Mouse (Mus musculus): ENCODE measurements around the gene Psg20. TPM values are rescaled to one million over a fixed set of nuclear protein-coding genes. Genes with fewer than 3 reads are reported as not detected.
"Not testable (repeated sequence)": the region's sequence is repeated elsewhere in the genome, so short reads cannot be mapped to it uniquely, and the experiment has no call there.

Psg20 gene
- polyA plus RNA-seq, 2 experiments: not detected

- H3K27me3 ChIP-seq (ENCODE audit: control insufficient read depth, insufficient read depth, low read length): no peaks in the 10 kb centered on the region
- H3K36me3 ChIP-seq (ENCODE audit: control insufficient read depth, insufficient read depth, low read length): no peaks in the 10 kb centered on the region
- 41% methylated on average over 2 of the region's 2 CpGs for WGBS
- no peak within 1 kb of the TSS for H3K9ac ChIP-seq (ENCODE audit: low read depth, low read length, severe bottlenecking)
- H3K4me3 ChIP-seq (replicated peaks; ENCODE audit: low read length): no peak within 1 kb of the TSS
- no peaks in the 10 kb centered on the region for H3K4me1 ChIP-seq (ENCODE audit: control insufficient read depth, insufficient read depth, low read length)
- no peaks in the 10 kb centered on the region for H3K9me3 ChIP-seq (ENCODE audit: control insufficient read depth, low read length)
- ATAC-seq (ENCODE audit: low FRiP score, low read depth) (no peak), DNase-seq (ENCODE audit: low spot score) (no peak)
- no peak within 1 kb of the TSS for H3K4me2 ChIP-seq (replicated peaks; ENCODE audit: low read depth, low read length, severe bottlenecking)
- H3K27ac ChIP-seq (replicated peaks; ENCODE audit: low read depth, low read length): no peak within 1 kb of the TSS
- TF ChIP-seq POLR2A (IDR thresholded peaks at IDR 0.05; ENCODE audit: borderline replicate concordance, extremely low read depth, insufficient read depth, insufficient read length): no peak
Measured at GRCm38 (mm10) chr7:18717790-18718189, 31.8 kb upstream of the Psg20 start, which contains the start of gene Psg22. TSS of gene Psg22 (plus strand) at chr7:18718090.

- Histone ChIP-seq H3K4me2 (replicated peaks; ENCODE audit: low read depth, low read length, severe bottlenecking) (no peak overlapping the region), H3K4me1 (ENCODE audit: control insufficient read depth, insufficient read depth, low read length) (no peaks in the 10 kb centered on the region), H3K27ac (replicated peaks; ENCODE audit: low read depth, low read length) (no peak overlapping the region), H3K9me3 (ENCODE audit: control insufficient read depth, low read length) (no peaks in the 10 kb centered on the region), H3K9ac (ENCODE audit: low read depth, low read length, severe bottlenecking) (no peak overlapping the region), H3K36me3 (ENCODE audit: control insufficient read depth, insufficient read depth, low read length) (no peaks in the 10 kb centered on the region), H3K27me3 (ENCODE audit: control insufficient read depth, insufficient read depth, low read length) (no peaks in the 10 kb centered on the region), H3K4me3 (replicated peaks; ENCODE audit: low read length) (no peak overlapping the region)
- DNase-seq (ENCODE audit: low spot score): no peak
- WGBS: 89% methylated on average over 4 of the region's 4 CpGs
- no peak for ATAC-seq (ENCODE audit: low FRiP score, low read depth)
- TF ChIP-seq POLR2A (IDR thresholded peaks at IDR 0.05; ENCODE audit: borderline replicate concordance, extremely low read depth, insufficient read depth, insufficient read length): no peak
Measured at GRCm38 (mm10) chr7:18715546-18715945, 29.6 kb upstream of the Psg20 start.

DNA sequence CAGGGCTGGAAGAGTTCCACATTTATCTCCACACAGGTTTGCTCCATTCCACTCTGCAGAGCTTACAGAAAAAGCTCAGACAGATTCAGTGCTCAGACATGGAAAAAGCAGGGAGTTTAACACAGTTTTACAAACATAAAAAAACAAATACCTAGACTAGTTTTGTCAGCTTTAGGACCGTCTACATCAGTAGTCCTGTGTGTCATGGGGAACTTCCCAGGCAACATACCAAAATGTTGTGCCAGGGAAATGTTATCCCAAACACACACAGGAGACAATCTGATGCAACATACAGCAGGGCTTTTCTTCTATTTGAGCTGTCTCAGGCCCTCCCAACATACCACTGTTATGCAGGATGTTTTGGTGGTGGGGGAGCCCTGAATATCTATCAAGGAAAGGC lies 24.9 kb upstream of the Psg20 start:
- Histone ChIP-seq H3K27ac (replicated peaks; ENCODE audit: low read depth, low read length) (no peak overlapping the region), H3K9me3 (ENCODE audit: control insufficient read depth, low read length) (no peaks in the 10 kb centered on the region), H3K27me3 (ENCODE audit: control insufficient read depth, insufficient read depth, low read length) (no peaks in the 10 kb centered on the region), H3K4me2 (replicated peaks; ENCODE audit: low read depth, low read length, severe bottlenecking) (no peak overlapping the region), H3K4me1 (ENCODE audit: control insufficient read depth, insufficient read depth, low read length) (no peaks in the 10 kb centered on the region), H3K9ac (ENCODE audit: low read depth, low read length, severe bottlenecking) (no peak overlapping the region), H3K36me3 (ENCODE audit: control insufficient read depth, insufficient read depth, low read length) (no peaks in the 10 kb centered on the region), H3K4me3 (replicated peaks; ENCODE audit: low read length) (no peak overlapping the region)
- ATAC-seq (ENCODE audit: low FRiP score, low read depth) (no peak), DNase-seq (ENCODE audit: low spot score) (no peak)
- 59% methylated on average over 1 of the region's 1 CpGs for WGBS
- no peak for TF ChIP-seq POLR2A (IDR thresholded peaks at IDR 0.05; ENCODE audit: borderline replicate concordance, extremely low read depth, insufficient read depth, insufficient read length)

DNA sequence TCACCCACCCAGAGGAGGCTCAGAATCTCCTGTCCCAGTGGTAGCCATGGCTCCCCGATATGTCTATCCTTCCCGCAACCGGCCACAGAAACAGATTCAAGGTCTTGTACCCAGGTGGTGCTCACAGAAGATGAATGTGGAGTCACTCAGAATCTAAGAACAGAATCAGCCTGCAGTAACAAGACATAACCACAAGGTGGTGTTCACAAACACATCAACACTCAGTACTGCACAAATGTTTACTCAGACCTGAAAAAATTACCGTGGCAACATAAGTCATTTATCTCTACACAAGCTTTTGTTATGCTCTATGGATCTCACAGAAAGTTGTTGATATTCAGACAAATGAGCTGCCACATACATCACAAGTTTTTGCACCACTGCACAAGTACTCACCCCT lies 24.3 kb upstream of the Psg20 start:
- H3K4me2 ChIP-seq (replicated peaks; ENCODE audit: low read depth, low read length, severe bottlenecking); H3K9me3 ChIP-seq (ENCODE audit: control insufficient read depth, low read length); DNase-seq (ENCODE audit: low spot score); H3K27ac ChIP-seq (replicated peaks; ENCODE audit: low read depth, low read length); ATAC-seq (ENCODE audit: low FRiP score, low read depth); H3K4me3 ChIP-seq (replicated peaks; ENCODE audit: low read length); H3K4me1 ChIP-seq (ENCODE audit: control insufficient read depth, insufficient read depth, low read length); H3K9ac ChIP-seq (ENCODE audit: low read depth, low read length, severe bottlenecking); H3K27me3 ChIP-seq (ENCODE audit: control insufficient read depth, insufficient read depth, low read length); H3K36me3 ChIP-seq (ENCODE audit: control insufficient read depth, insufficient read depth, low read length): not testable (repeated sequence)
- WGBS: 74% methylated on average over 4 of the region's 4 CpGs

- no peak overlapping the region for H3K27ac ChIP-seq (replicated peaks; ENCODE audit: low read depth, low read length)
- no peak overlapping the region for H3K9ac ChIP-seq (ENCODE audit: low read depth, low read length, severe bottlenecking)
- ATAC-seq (ENCODE audit: low FRiP score, low read depth): no peak
- no peaks in the 10 kb centered on the region for H3K4me1 ChIP-seq (ENCODE audit: control insufficient read depth, insufficient read depth, low read length)
- no peak for TF ChIP-seq POLR2A (IDR thresholded peaks at IDR 0.05; ENCODE audit: borderline replicate concordance, extremely low read depth, insufficient read depth, insufficient read length)
- H3K4me3 ChIP-seq (replicated peaks; ENCODE audit: low read length): no peak overlapping the region
- no peaks in the 10 kb centered on the region for H3K27me3 ChIP-seq (ENCODE audit: control insufficient read depth, insufficient read depth, low read length)
- H3K9me3 ChIP-seq (ENCODE audit: control insufficient read depth, low read length): no peaks in the 10 kb centered on the region
- H3K4me2 ChIP-seq (replicated peaks; ENCODE audit: low read depth, low read length, severe bottlenecking): no peak overlapping the region
- H3K36me3 ChIP-seq (ENCODE audit: control insufficient read depth, insufficient read depth, low read length): no peaks in the 10 kb centered on the region
- DNase-seq (ENCODE audit: low spot score): no peak
Measured at GRCm38 (mm10) chr7:18685586-18685985, 399 bp downstream of the Psg20 start.

- H3K9ac ChIP-seq (ENCODE audit: low read depth, low read length, severe bottlenecking): no peak overlapping the region
- ATAC-seq (ENCODE audit: low FRiP score, low read depth) (no peak), DNase-seq (ENCODE audit: low spot score) (peak; percentile 8)
- no peak overlapping the region for H3K4me3 ChIP-seq (replicated peaks; ENCODE audit: low read length)
- TF ChIP-seq POLR2A (IDR thresholded peaks at IDR 0.05; ENCODE audit: borderline replicate concordance, extremely low read depth, insufficient read depth, insufficient read length): no peak
- H3K27me3 ChIP-seq (ENCODE audit: control insufficient read depth, insufficient read depth, low read length): no peaks in the 10 kb centered on the region
- no peaks in the 10 kb centered on the region for H3K36me3 ChIP-seq (ENCODE audit: control insufficient read depth, insufficient read depth, low read length)
- no peaks in the 10 kb centered on the region for H3K9me3 ChIP-seq (ENCODE audit: control insufficient read depth, low read length)
- WGBS: 46% methylated on average over 2 of the region's 2 CpGs
- no peak overlapping the region for H3K4me2 ChIP-seq (replicated peaks; ENCODE audit: low read depth, low read length, severe bottlenecking)
- no peak overlapping the region for H3K27ac ChIP-seq (replicated peaks; ENCODE audit: low read depth, low read length)
- no peaks in the 10 kb centered on the region for H3K4me1 ChIP-seq (ENCODE audit: control insufficient read depth, insufficient read depth, low read length)
Measured at GRCm38 (mm10) chr7:18679772-18680171, 6.2 kb downstream of the Psg20 start.

GRCm38 (mm10) chr7:18656625-18657024 lies 29.4 kb downstream of the Psg20 start, which contains the start of gene Psg21:
TSS of gene Psg21 (minus strand) at chr7:18656725.
- H3K4me1 ChIP-seq (ENCODE audit: control insufficient read depth, insufficient read depth, low read length); ATAC-seq (ENCODE audit: low FRiP score, low read depth); H3K27ac ChIP-seq (replicated peaks; ENCODE audit: low read depth, low read length); DNase-seq (ENCODE audit: low spot score); H3K4me3 ChIP-seq (replicated peaks; ENCODE audit: low read length); H3K9me3 ChIP-seq (ENCODE audit: control insufficient read depth, low read length); H3K36me3 ChIP-seq (ENCODE audit: control insufficient read depth, insufficient read depth, low read length); H3K27me3 ChIP-seq (ENCODE audit: control insufficient read depth, insufficient read depth, low read length); H3K4me2 ChIP-seq (replicated peaks; ENCODE audit: low read depth, low read length, severe bottlenecking); H3K9ac ChIP-seq (ENCODE audit: low read depth, low read length, severe bottlenecking): not testable (repeated sequence)
- WGBS: 75% methylated on average over 1 of the region's 2 CpGs

DNA sequence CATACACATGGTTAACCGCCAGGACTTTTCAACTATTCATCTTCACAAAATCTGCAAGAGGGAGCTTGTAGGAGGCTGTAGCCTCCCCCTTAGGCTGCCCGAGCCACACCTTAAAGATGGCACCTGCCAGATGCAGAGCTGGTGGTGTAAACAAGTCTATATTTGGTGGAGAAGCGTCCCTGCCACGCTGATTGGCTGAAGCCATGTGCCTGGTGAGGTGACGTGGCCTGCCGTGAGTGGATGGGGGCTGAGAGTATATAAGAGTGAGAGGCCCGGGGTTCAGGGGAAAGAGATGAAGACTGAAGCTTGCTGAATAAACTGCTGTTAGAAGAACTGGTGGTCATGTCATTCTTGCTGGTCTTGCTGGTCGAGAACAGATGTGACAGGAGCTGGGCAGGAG lies 59.1 kb downstream of the Psg20 start:
- H3K9ac ChIP-seq (ENCODE audit: low read depth, low read length, severe bottlenecking); ATAC-seq (ENCODE audit: low FRiP score, low read depth); DNase-seq (ENCODE audit: low spot score); H3K36me3 ChIP-seq (ENCODE audit: control insufficient read depth, insufficient read depth, low read length); H3K4me2 ChIP-seq (replicated peaks; ENCODE audit: low read depth, low read length, severe bottlenecking); H3K4me1 ChIP-seq (ENCODE audit: control insufficient read depth, insufficient read depth, low read length); H3K27me3 ChIP-seq (ENCODE audit: control insufficient read depth, insufficient read depth, low read length); H3K4me3 ChIP-seq (replicated peaks; ENCODE audit: low read length); H3K9me3 ChIP-seq (ENCODE audit: control insufficient read depth, low read length); H3K27ac ChIP-seq (replicated peaks; ENCODE audit: low read depth, low read length): not testable (repeated sequence)
- 81% methylated on average over 8 of the region's 8 CpGs for WGBS
